Mouse (Mus musculus): ENCODE measurements around the gene Mpst. TPM values are rescaled to one million over a fixed set of nuclear protein-coding genes. Genes with fewer than 3 reads are reported as not detected.
A peak's percentile ranks its signal among the peaks of the same experiment; 100 is the strongest.

Mpst gene
- polyA plus RNA-seq (2012; rRNA removed): 67.2 and 68.4 TPM in 2 replicates

GRCm38 (mm10) chr15:78406293-78406934 is at the start of gene Mpst:
Gene Mpst (plus strand): TSS chr15:78406416.
- TF ChIP-seq CTCF (IDR thresholded peaks at IDR 0.05; ENCODE audit: borderline replicate concordance, insufficient read depth, low read depth, low read length): no peak
- peak; percentile 49; the same call in 1 of the 2 replicates for TF ChIP-seq POLR2A (IDR thresholded peaks at IDR 0.05; ENCODE audit: borderline replicate concordance, insufficient read depth, low read length)
- no peaks in the 10 kb centered on the region for H3K27me3 ChIP-seq (ENCODE audit: control insufficient read depth, insufficient read depth, low read length)
- DNase-seq: peak; percentile 90 to 95
- H3K27ac ChIP-seq (ENCODE audit: insufficient read depth, low read length): peak within 1 kb of the TSS; percentile 97
- under 1% methylated on average over 39 of the region's 40 CpGs for WGBS
- H3K4me1 ChIP-seq (ENCODE audit: control insufficient read depth, insufficient read depth, low read length): peaks cover under 1% of the 10 kb centered on the region; the same call in 1 of the 2 replicates
- H3K4me3 ChIP-seq (replicated peaks; ENCODE audit: insufficient read depth, low read depth, low read length): peak within 1 kb of the TSS; percentile 97

GRCm38 (mm10) chr15:78365916-78366315 is 40.3 kb upstream of the Mpst start:
- TF ChIP-seq POLR2A (IDR thresholded peaks at IDR 0.05; ENCODE audit: borderline replicate concordance, insufficient read depth, low read length) (no peak), CTCF (IDR thresholded peaks at IDR 0.05; ENCODE audit: borderline replicate concordance, insufficient read depth, low read depth, low read length) (no peak)
- Histone ChIP-seq H3K27ac (ENCODE audit: insufficient read depth, low read length) (no peak overlapping the region), H3K4me3 (replicated peaks; ENCODE audit: insufficient read depth, low read depth, low read length) (no peak overlapping the region)

GRCm38 (mm10) chr15:78366875-78367274 is 39.3 kb upstream of the Mpst start:
- Histone ChIP-seq H3K4me3 (replicated peaks; ENCODE audit: insufficient read depth, low read depth, low read length) (no peak overlapping the region), H3K27ac (ENCODE audit: insufficient read depth, low read length) (no peak overlapping the region), H3K27me3 (ENCODE audit: control insufficient read depth, insufficient read depth, low read length) (no peaks in the 10 kb centered on the region), H3K4me1 (ENCODE audit: control insufficient read depth, insufficient read depth, low read length) (no peaks in the 10 kb centered on the region)
- 75% methylated on average over 8 of the region's 8 CpGs for WGBS
- TF ChIP-seq POLR2A (IDR thresholded peaks at IDR 0.05; ENCODE audit: borderline replicate concordance, insufficient read depth, low read length): no peak
- TF ChIP-seq CTCF (IDR thresholded peaks at IDR 0.05; ENCODE audit: borderline replicate concordance, insufficient read depth, low read depth, low read length): no peak
- no peak for DNase-seq

More at GRCm38 (mm10) chr15:78365916-78366315, 40.3 kb upstream of the Mpst start:
- no peaks in the 10 kb centered on the region for H3K4me1 ChIP-seq (ENCODE audit: control insufficient read depth, insufficient read depth, low read length)
- WGBS: 94% methylated on average over 2 of the region's 2 CpGs
- no peaks in the 10 kb centered on the region for H3K27me3 ChIP-seq (ENCODE audit: control insufficient read depth, insufficient read depth, low read length)
- DNase-seq: no peak

GRCm38 (mm10) chr15:78367811-78368210 is 38.4 kb upstream of the Mpst start:
- WGBS: 86% methylated on average over 3 of the region's 3 CpGs

GRCm38 (mm10) chr15:78368926-78369346 is 37.3 kb upstream of the Mpst start:
- H3K4me1 ChIP-seq (ENCODE audit: control insufficient read depth, insufficient read depth, low read length): no peaks in the 10 kb centered on the region
- no peak overlapping the region for H3K4me3 ChIP-seq (replicated peaks; ENCODE audit: insufficient read depth, low read depth, low read length)
- no peak overlapping the region for H3K27ac ChIP-seq (ENCODE audit: insufficient read depth, low read length)
- 14% methylated on average over 8 of the region's 8 CpGs for WGBS
- peak; percentile 13 to 48 for DNase-seq
- TF ChIP-seq CTCF (IDR thresholded peaks at IDR 0.05; ENCODE audit: borderline replicate concordance, insufficient read depth, low read depth, low read length) (peak; percentile 86), POLR2A (IDR thresholded peaks at IDR 0.05; ENCODE audit: borderline replicate concordance, insufficient read depth, low read length) (no peak)
- no peaks in the 10 kb centered on the region for H3K27me3 ChIP-seq (ENCODE audit: control insufficient read depth, insufficient read depth, low read length)

More at GRCm38 (mm10) chr15:78367811-78368210, 38.4 kb upstream of the Mpst start:
- H3K4me1 ChIP-seq (ENCODE audit: control insufficient read depth, insufficient read depth, low read length): no peaks in the 10 kb centered on the region
- no peak overlapping the region for H3K27ac ChIP-seq (ENCODE audit: insufficient read depth, low read length)
- no peak overlapping the region for H3K4me3 ChIP-seq (replicated peaks; ENCODE audit: insufficient read depth, low read depth, low read length)
- DNase-seq: no peak
- no peak for TF ChIP-seq POLR2A (IDR thresholded peaks at IDR 0.05; ENCODE audit: borderline replicate concordance, insufficient read depth, low read length)
- no peak for TF ChIP-seq CTCF (IDR thresholded peaks at IDR 0.05; ENCODE audit: borderline replicate concordance, insufficient read depth, low read depth, low read length)
- H3K27me3 ChIP-seq (ENCODE audit: control insufficient read depth, insufficient read depth, low read length): no peaks in the 10 kb centered on the region

GRCm38 (mm10) chr15:78369641-78370040 is 36.6 kb upstream of the Mpst start:
- Histone ChIP-seq H3K27me3 (ENCODE audit: control insufficient read depth, insufficient read depth, low read length) (no peaks in the 10 kb centered on the region), H3K4me1 (ENCODE audit: control insufficient read depth, insufficient read depth, low read length) (no peaks in the 10 kb centered on the region), H3K4me3 (replicated peaks; ENCODE audit: insufficient read depth, low read depth, low read length) (no peak overlapping the region), H3K27ac (ENCODE audit: insufficient read depth, low read length) (no peak overlapping the region)
- peak in 1 of 2 experiments; percentile 30 for DNase-seq
- 28% methylated on average over 1 of the region's 1 CpGs for WGBS
- TF ChIP-seq POLR2A (IDR thresholded peaks at IDR 0.05; ENCODE audit: borderline replicate concordance, insufficient read depth, low read length) (no peak), CTCF (IDR thresholded peaks at IDR 0.05; ENCODE audit: borderline replicate concordance, insufficient read depth, low read depth, low read length) (no peak)

- WGBS: 87% methylated on average over 3 of the region's 3 CpGs
- DNase-seq: no peak
- Histone ChIP-seq H3K27ac (ENCODE audit: insufficient read depth, low read length) (no peak overlapping the region), H3K27me3 (ENCODE audit: control insufficient read depth, insufficient read depth, low read length) (no peaks in the 10 kb centered on the region), H3K4me1 (ENCODE audit: control insufficient read depth, insufficient read depth, low read length) (no peaks in the 10 kb centered on the region), H3K4me3 (replicated peaks; ENCODE audit: insufficient read depth, low read depth, low read length) (no peak overlapping the region)
- TF ChIP-seq POLR2A (IDR thresholded peaks at IDR 0.05; ENCODE audit: borderline replicate concordance, insufficient read depth, low read length): no peak
- TF ChIP-seq CTCF (IDR thresholded peaks at IDR 0.05; ENCODE audit: borderline replicate concordance, insufficient read depth, low read depth, low read length): no peak
Observed at GRCm38 (mm10) chr15:78372796-78373195, 33.4 kb upstream of the Mpst start.

GRCm38 (mm10) chr15:78374204-78374603 is 32.0 kb upstream of the Mpst start:
- Histone ChIP-seq H3K4me3 (replicated peaks; ENCODE audit: insufficient read depth, low read depth, low read length) (no peak overlapping the region), H3K4me1 (ENCODE audit: control insufficient read depth, insufficient read depth, low read length) (no peaks in the 10 kb centered on the region), H3K27ac (ENCODE audit: insufficient read depth, low read length) (no peak overlapping the region), H3K27me3 (ENCODE audit: control insufficient read depth, insufficient read depth, low read length) (no peaks in the 10 kb centered on the region)
- peak in 1 of 2 experiments; percentile 38 for DNase-seq
- no peak for TF ChIP-seq CTCF (IDR thresholded peaks at IDR 0.05; ENCODE audit: borderline replicate concordance, insufficient read depth, low read depth, low read length)
- no peak for TF ChIP-seq POLR2A (IDR thresholded peaks at IDR 0.05; ENCODE audit: borderline replicate concordance, insufficient read depth, low read length)
- WGBS: 12% methylated on average over 3 of the region's 3 CpGs

All from cerebellum, adult 2 months (tissue).